Mouse (Mus musculus): Measurements from ENCODE around the gene Tktl2.
A peak's percentile ranks its signal among the peaks of the same experiment; 100 is the strongest.

Gene Tktl2

DNA sequence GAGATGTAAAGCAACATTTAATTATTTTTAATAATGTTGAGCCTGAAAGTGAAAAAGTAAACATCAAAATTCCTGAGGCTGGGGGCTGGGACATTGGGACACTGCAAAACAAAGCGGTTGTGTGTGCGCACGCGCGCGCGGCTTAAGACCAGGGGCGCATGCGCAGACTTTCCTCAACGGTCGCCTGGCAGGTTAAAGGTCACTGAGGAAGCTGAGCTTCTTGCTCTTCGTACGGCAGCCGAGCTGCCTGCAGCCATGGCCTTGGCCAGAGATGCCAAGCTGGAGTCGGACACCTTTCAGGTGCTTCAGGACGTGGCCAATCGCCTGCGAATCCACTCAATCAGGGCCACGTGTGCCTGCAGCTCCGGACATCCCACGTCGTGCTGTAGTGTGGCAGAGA is at the start of gene Tktl2:
TSS of gene Tktl2 (plus strand) at position 220 of the 400 bp plus-strand sequence.
- no peak for DNase-seq

DNA sequence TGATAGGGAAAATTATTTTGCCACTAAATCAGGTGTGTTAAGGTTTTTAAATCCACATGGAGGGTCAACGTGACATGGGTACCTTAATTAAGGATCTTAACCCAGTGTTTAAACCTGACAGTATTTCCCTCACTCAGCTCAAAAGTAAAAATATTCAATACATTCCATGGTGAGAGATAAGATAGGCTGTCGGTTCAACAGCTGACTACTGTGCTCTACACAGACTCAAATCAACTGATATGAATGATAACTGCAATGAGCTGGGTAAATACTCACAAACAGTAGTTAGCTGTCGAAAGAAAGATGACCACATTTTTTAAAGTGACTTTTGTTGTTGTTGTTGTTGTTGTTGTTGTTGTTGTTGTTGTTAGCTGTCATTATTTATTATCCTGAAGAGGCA is 41.7 kb upstream of the Tktl2 start:
- no peak for DNase-seq

DNA sequence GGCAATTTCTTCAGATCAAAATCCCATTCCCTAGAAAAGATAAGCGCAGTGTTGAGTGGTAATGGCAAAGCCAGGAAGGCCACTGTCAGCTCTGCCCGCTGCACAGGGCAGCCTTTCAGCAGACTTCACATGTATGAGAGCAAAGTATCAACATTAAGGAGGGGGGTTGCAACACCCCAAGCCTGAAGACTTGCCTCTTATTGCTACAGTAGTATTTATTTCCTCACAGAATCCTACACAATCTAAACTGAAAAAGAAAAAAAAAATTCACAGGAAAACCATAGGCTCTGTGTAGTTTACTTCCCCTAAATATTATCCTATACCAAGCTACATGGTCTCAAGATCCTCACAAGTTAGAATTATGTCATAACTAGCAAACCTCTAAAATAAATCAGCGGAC is 34.7 kb upstream of the Tktl2 start:
- DNase-seq = no peak

DNA sequence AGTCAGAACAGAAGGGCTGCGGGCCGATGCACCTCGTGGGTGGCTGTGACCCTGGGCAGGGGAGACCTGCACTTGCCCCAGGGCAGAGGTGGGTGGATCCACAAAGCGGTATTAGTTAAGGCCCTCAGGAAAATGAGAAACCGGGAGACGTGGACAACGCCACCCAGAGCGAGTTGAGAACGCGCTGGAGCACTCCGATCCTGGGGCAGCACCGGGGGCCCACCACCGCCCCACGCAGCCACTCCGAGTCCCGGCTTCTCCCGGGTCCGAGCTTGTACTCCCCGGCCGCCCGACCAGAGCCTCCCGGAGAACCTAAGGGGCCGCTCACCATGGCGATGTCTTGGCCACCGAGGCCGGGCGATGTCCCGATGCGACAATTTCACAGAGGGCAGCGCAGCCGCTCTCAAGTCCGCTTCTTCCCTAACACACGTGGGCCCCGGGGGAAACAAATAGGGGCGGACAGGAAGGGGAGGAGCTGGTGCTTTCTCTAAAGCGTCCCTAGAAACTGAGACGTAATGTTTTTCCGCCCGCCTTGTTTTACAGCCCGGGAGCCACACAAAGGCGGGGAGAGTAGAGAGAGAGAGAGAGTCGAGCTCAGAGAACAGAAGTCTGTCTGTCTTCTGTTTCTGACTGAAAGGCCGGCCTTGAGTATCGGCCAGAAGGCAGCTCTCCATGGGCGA is 25.3 kb upstream of the Tktl2 start, which contains the start of gene Tma16:
TSS of gene Tma16 (minus strand) at position 447 of the 680 bp plus-strand sequence.
- DNase-seq = peak; percentile 74 to 81

- no peak for DNase-seq
Measured at GRCm38 (mm10) chr8:66488556-66488955, 23.0 kb upstream of the Tktl2 start.

DNA sequence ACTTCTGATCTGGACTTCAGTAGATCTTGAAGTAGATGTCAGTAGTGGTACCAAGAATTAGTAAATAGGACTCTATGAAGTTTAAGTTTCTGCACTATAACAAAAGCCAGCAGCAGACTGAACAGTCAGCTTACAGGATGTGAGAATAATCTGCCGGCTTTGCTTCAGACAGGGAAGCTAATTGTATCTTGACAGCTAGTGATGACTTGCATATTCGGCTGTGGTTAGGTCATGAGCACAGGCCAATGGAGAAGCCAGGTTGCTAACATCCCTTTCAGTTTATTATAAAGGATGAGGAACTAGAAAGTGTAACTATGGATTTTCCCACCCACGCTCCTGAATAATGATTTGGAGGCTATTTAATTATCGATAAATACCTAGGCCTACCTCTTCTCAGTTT is 20.9 kb upstream of the Tktl2 start:
- DNase-seq = no peak

GRCm38 (mm10) chr8:66494496-66494895 is 17.1 kb upstream of the Tktl2 start:
- no peak for DNase-seq

DNA sequence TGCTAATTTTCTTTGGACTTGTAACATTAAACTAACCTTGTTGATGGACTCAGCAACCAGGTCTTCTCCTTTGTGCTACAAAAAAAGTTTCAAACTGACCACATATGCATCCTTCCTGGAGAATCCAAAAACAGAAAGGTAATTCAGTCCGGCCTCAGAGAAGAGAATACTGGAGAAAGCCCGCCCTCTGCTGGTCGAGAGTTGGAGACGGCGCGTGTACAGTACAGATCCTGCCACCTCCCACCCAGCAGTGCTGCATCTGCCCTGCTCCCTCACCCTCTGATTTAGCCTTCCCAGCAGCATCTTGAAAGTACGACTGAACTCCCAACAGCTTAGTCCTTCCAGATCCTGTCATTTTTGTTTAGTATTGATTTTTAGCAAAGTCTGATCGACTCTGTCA is 15.8 kb upstream of the Tktl2 start:
- DNase-seq = peak; percentile 65 to 91

DNA sequence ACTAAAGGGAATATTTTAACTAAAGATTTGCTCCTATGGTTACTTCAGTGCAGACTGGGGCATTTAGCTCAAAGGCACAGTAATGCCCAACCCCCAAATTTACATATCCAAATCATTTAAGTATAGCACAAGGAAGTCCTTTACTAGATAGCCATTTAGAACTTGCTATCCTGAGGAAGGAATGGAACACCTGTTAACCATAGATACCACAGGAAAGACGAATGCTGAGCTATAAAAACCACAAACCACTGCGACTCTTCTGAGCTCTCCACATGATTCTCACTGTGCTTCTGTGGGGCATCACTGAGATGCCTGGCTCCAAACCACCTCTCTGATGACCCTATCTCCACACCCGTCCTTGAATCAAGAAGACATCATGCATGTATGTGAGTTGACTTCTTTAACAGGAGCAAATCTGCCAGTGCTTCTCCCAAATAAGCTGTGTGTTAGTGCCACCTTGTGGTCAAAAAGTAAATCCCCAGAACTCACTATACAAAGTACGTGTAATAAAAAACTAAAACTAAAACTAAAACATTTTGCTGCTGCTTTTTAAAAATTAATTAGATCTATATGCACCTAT is 14.5 kb upstream of the Tktl2 start:
- peak; percentile 24 to 60 for DNase-seq

DNA sequence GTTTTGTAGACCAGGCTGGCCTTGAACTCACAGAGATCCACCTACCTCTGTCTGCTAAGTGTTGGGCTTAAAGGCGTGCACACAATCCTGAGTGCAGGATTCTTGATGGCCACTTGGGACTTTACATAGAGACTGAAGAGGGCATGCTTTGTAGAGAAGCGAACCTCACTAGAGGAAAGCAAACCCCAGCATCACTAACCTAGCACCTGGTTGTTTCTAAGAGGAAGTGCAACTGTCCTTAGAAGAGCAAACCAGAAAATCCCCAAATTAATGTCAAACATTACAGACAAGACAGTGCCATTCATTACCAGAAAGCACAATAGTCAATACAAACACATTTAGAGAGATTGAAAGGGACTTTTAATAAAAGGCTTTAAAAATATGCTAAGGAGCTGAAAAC is 8.2 kb upstream of the Tktl2 start:
- DNase-seq = no peak

GRCm38 (mm10) chr8:66519149-66519548 is 7.6 kb downstream of the Tktl2 start:
- no peak for DNase-seq

GRCm38 (mm10) chr8:66520576-66520975 is 9.0 kb downstream of the Tktl2 start:
- no peak for DNase-seq

DNA sequence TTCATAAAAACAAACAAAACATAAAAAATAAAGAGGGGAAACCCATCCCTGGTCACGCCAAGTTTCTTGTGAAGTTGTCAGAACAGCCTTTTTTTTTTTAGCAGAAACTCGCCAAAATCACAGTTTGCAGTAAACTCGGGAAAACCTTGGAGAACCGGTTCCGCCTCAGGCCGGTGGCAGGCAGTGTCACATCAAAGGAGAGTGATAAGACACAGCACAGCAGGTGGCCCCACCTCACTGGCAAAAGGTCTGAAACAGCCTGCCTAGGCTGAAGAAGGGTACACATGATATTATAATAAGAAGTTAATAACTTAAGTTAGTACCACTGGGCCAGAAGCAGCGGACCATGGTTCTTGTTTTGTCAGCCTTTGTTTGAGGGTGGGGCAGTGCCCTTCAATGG is 38.5 kb downstream of the Tktl2 start:
- no peak for DNase-seq

All from kidney, postnatal 36 days (tissue).